Mouse (Mus musculus) C2C12 (cell line): ENCODE measurements around the gene Nuak1.

Experiments used
- CEBPB ChIP-seq: IDR thresholded peaks from one replicate; pipeline ENCODE4 v1.6.1; 2011; ENCODE audit warnings: low read depth, mild to moderate bottlenecking, control low read depth, moderate library complexity
- CTCF ChIP-seq: IDR thresholded peaks from one replicate; pipeline ENCODE4 v1.5.1; 2011; ENCODE audit not compliant: control insufficient read depth, insufficient read depth, insufficient read length
- MYOD1 ChIP-seq: IDR thresholded peaks from one replicate; pipeline ENCODE4 v1.6.1; 2011; ENCODE audit warnings: low read depth; ENCODE audit not compliant: control insufficient read depth, insufficient read length
- MYOG ChIP-seq: IDR thresholded peaks from one replicate; pipeline ENCODE4 v1.6.1; 2011; ENCODE audit not compliant: control insufficient read depth, insufficient read length; ENCODE audit errors: extremely low read depth
- USF1 ChIP-seq: IDR thresholded peaks from one replicate; pipeline ENCODE4 v1.6.1; 2011; ENCODE audit warnings: low read depth, mild to moderate bottlenecking, control low read depth, moderate library complexity

DNA sequence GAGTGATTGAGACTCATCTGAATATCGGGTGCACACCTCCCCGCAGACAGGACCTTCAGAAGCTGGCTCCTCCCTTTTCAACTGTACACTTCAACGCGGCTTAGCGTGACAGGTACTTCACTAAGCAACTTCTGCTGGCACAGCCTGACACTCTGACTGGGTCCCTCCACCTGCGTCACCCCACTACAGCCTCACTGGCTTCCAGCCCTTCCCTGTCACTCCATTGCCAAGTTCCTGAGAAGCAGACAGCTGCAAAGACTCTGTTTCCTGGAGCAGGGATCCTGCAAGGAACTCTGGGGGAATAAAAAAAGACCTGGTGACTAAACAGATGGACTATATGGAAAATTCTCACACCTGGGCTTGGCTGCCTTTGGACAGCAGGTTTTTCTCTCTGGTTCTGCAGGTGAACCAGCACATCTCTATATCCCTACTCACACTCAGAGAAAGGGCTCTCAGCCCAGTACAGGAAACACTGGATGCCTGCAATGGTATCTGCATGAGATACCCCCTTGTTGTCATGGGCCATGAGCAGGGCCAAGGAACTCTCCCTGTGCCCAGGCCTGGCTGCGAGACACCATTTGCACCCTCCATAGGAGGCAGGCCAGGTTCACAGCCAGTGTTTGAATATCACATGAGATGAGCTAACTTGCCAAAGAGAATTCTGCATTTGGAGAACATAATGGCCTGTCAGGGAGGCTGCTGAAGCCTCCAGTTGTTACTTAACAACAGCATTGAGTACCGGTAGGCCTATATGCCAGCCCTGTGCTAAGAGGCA, 44.3 kb downstream of the Nuak1 start:
- TF ChIP-seq USF1, result no peak
- no peak for TF ChIP-seq CEBPB
- no peak for TF ChIP-seq CTCF
- TF ChIP-seq MYOG, result no peak
- TF ChIP-seq MYOD1, result no peak
